ENCODE assay signal across 8 mouse cellular contexts in the genomic region with DNA sequence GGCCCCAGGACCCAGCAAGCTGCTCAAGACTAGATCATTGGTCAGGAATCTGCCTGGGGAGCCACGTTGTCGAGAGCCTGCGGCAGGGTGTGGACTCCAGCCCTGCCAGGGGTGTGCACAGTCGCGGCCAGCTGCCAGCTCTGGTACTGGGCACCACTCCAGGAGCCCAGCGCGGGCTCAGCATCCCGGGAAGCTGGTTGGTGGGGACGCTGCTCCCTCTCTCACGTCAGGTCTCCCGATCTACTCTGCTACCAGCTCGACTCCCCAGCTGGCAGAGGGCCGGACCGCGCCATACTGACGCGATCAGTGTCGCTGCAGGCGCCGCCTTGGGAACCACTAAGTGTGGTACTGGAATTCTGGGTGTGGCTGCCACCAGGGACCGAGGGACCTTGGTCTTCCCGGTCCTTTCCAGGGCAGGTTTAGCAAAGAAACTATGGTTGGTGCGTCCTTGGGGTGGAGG. TPM values are rescaled to one million over a fixed set of nuclear protein-coding genes. Genes with fewer than 3 reads are reported as not detected.
DNase-seq lines count a peak whose midpoint lies in the region; ATAC-seq and TF ChIP-seq lines count a peak whose summit lies in the region.

No protein-coding gene starts in this region.

- no peaks in the 10 kb centered on the region for H3K9me3 ChIP-seq in intestine, embryonic 14.5 days (ENCODE audit: control insufficient read depth, low read length)

- H3K4me1 ChIP-seq in intestine, embryonic 14.5 days (replicated peaks; ENCODE audit: control insufficient read depth, insufficient read depth, low read length) = peaks cover 26% of the 10 kb centered on the region

- DNase-seq in NIH3T3 (ENCODE audit: low read depth) = peak; percentile 98
- DNase-seq in cerebellum, postnatal 4 days (ENCODE audit: low spot score in 2 of 2) = peak; percentile 53 to 89
- peak; percentile 80 for DNase-seq in gastrocnemius, postnatal 14 days
- peak; percentile 76 for DNase-seq in intestine, embryonic 14.5 days (ENCODE audit: low spot score)
- peak; percentile 85 to 90 for DNase-seq in left cerebral cortex, adult 2 months (ENCODE audit: extremely low spot score in 1 of 2, low spot score in 2 of 2)
- DNase-seq in lung, postnatal 4 days = peak; percentile 93 to 97
- DNase-seq in right cerebral cortex, postnatal 25 days = peak; percentile 88
- no peak for DNase-seq in spleen, postnatal 36 days (ENCODE audit: low spot score in 2 of 2)

- peak overlapping the region; percentile 16 for H3K4me3 ChIP-seq in intestine, embryonic 14.5 days (ENCODE audit: low read depth, low read length)
- H3K4me3 ChIP-seq in left cerebral cortex, adult 2 months = peak overlapping the region; percentile 41

- peak overlapping the region; percentile 23; the same call in 1 of the 2 replicates for H3K9ac ChIP-seq in intestine, embryonic 14.5 days (ENCODE audit: low read length)

- no peaks in the 10 kb centered on the region for H3K27me3 ChIP-seq in intestine, embryonic 14.5 days (replicated peaks; ENCODE audit: control insufficient read depth, insufficient read depth, low read length)

- H3K36me3 ChIP-seq in intestine, embryonic 14.5 days (ENCODE audit: control insufficient read depth, insufficient read depth, low read length) = no peaks in the 10 kb centered on the region

- ATAC-seq in intestine, embryonic 14.5 days (replicated peaks; ENCODE audit: low FRiP score, low TSS enrichment, low read depth) = peak; percentile 58; the same call in 1 of the 2 replicates

- H3K27ac ChIP-seq in intestine, embryonic 14.5 days (ENCODE audit: low read depth) = no peak overlapping the region; the same call in 1 of the 2 replicates
- H3K27ac ChIP-seq in left cerebral cortex, adult 2 months = peak overlapping the region; percentile 85

- WGBS in intestine, embryonic 14.5 days = 10% methylated on average over 23 of the region's 23 CpGs

- intact Hi-C loops in gastrocnemius, postnatal 14 days (cut with DNase I; ENCODE audit: low total_unique reads) = no loop called here
- intact Hi-C loops in left cerebral cortex, adult 2 months (cut with DNase I) = no loop called here

- no peak for TF ChIP-seq CTCF in left cerebral cortex, adult 2 months (IDR thresholded peaks at IDR 0.05)

- peak overlapping the region; percentile 53 for H3K4me2 ChIP-seq in intestine, embryonic 14.5 days (ENCODE audit: low read length)

RNA-seq across cellular contexts. Expression of gene Gramd2, which starts 11.7 kb away (rescaled TPM):
- total RNA-seq in gastrocnemius, postnatal 14 days (2021) = under 1 TPM; 0.09 to 0.18 TPM
- 1.2 and 1.3 TPM in 2 replicates for polyA plus RNA-seq in intestine, embryonic 14.5 days (2014; fragmentation: Nextera tagmentation; extraction: Ambion mirVana)
- 10 to 100 TPM in 1 of 2 experiments, 1 to 10 TPM in 1; 8.6 to 10.7 TPM for total RNA-seq in left cerebral cortex, adult 2 months (2021)

RNA-seq across cellular contexts. Expression of gene Pkm, which starts 35.5 kb away (rescaled TPM):
- 1,000 to 10,000 TPM; 2,510 to 2,651 TPM for total RNA-seq in gastrocnemius, postnatal 14 days (2021)
- 1,482 and 1,573 TPM in 2 replicates for polyA plus RNA-seq in intestine, embryonic 14.5 days (2014; fragmentation: Nextera tagmentation; extraction: Ambion mirVana)
- total RNA-seq in left cerebral cortex, adult 2 months (2021) = 1,000 to 10,000 TPM; 1,277 to 1,324 TPM

RNA-seq across cellular contexts. Expression of gene Senp8, which starts 58.8 kb away (rescaled TPM):
- total RNA-seq in gastrocnemius, postnatal 14 days (2021) = 10 to 100 TPM in 1 of 2 experiments, 1 to 10 TPM in 1; 6.0 to 10.3 TPM
- polyA plus RNA-seq in intestine, embryonic 14.5 days (2014; fragmentation: Nextera tagmentation; extraction: Ambion mirVana) = 11.7 and 12.0 TPM in 2 replicates
- total RNA-seq in left cerebral cortex, adult 2 months (2021) = 1 to 10 TPM; 8.4 to 8.5 TPM

RNA-seq across cellular contexts. Expression of gene Myo9a, which starts 59.0 kb away (rescaled TPM):
- total RNA-seq in gastrocnemius, postnatal 14 days (2021) = 10 to 100 TPM in 1 of 2 experiments, 1 to 10 TPM in 1; 9.7 to 14.5 TPM
- polyA plus RNA-seq in intestine, embryonic 14.5 days (2014; fragmentation: Nextera tagmentation; extraction: Ambion mirVana) = 16.0 and 16.7 TPM in 2 replicates
- 10 to 100 TPM; 82.8 to 86.2 TPM for total RNA-seq in left cerebral cortex, adult 2 months (2021)

Comparison
In these comparisons a context has a peak if more than half of its experiments do, and no peak if none do; other contexts are left out.
1. DNase-seq: peak in NIH3T3 (single experiment), cerebellum, postnatal 4 days (2 of 2), gastrocnemius, postnatal 14 days (single experiment), intestine, embryonic 14.5 days (single experiment), left cerebral cortex, adult 2 months (2 of 2), lung, postnatal 4 days (2 of 2) and right cerebral cortex, postnatal 25 days (single experiment); none in spleen, postnatal 36 days (0 of 2).
2. RNA of gene Gramd2, which starts 11.7 kb away (total RNA-seq): 8.6 to 10.7 TPM in left cerebral cortex, adult 2 months; 0.09 to 0.18 TPM in gastrocnemius, postnatal 14 days; every median in the first group is over 4 times any median in the second.